Mouse (Mus musculus) layer of hippocampus, adult 18-20 months (tissue): ENCODE results near the gene Gde1. TPM values are rescaled to one million over a fixed set of nuclear protein-coding genes. Genes with fewer than 3 reads are reported as not detected.

Source experiments
- DNase-seq, 2 experiments: peaks; one replicate each; pipeline ENCODE4 v3.0.0; 2022; ENCODE audit warnings: low spot score in 2 of 2
- long read RNA-seq: library from polyadenylated mRNA; stranded (forward); transcript quantifications from one replicate; pipeline ENCODE4 v2.0.0, GENCODE M21; 2021
- total RNA-seq, 2 experiments: library from RNA; stranded (reverse); gene quantifications; 2 replicates each; pipeline ENCODE4 v1.2.3; 2021

Gde1 gene
- 100 to 1,000 TPM; 198 TPM for total RNA-seq
- long read RNA-seq, transcript Gde1-201 (6 exons, 1,582 nt), result major isoform, 194 of 228 reads
- long read RNA-seq, partial matches to known transcripts, result 0 of 228 reads
- long read RNA-seq, other reads (novel, unspliced or antisense), result 34 of 228 reads

DNA sequence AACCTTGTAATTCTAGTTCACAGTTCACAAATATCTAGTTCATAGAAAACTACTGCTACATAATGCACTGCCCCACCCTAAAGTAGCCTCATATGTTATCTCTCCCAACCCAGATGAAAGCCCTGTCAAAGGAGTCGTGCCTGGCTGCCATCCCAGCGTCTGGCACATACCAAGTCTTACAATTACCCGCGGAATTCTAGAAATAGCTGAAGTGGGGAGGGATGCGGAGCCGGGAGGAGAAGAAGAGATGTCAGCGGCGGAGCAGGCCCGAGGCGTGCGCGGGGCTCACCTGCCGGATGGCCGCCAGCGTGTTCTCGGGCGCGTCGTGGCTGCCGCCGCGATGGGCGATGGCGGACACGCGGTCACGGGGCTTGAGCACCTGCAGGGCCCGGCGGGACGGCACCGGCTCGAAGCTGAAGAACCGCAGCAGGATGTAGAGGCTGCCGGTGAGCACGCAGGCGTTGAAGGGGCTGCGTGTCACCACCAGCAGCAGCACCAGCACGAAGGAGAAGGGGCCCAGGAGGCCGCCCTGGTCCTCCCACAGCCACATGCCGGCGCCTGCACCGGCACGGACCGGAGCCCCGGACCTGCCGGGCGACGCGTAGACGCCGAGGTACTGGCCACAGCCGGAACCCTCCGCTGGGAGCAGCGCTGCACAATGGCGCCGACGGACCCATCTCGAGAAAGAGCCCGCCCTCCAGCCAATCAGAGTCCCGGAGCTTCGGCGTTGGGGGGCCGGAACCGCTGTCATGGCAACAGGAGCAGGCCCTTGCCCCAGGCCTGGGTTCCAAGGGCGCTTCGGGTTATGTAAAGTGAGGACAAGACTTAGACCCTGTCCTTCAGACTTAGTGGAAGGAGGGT lies at the start of gene Gde1:
Gene Gde1 (minus strand): TSS at position 678 of the 861 bp plus-strand sequence.
- DNase-seq, result peak; percentile 89 to 94

DNA sequence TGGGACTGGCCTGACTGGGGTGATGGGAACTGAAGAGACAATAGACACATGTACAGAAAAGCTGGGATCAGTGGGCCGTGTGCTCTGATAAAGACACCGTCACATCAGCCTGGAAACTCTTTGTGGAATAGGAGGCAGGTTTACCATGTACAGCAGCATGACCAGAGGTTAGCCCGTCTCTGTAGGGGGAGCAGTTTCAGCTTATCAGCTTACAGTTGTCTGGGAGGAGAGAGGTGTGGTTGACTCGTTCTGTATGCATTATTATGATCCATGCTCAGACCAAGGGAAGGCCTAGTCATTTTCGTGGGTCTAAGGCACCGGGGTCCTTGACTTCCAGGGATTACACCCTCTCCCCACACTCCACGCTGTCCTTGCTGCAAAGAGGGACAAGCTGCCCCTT lies 46.0 kb upstream of the Gde1 start:
- DNase-seq, result no peak

DNA sequence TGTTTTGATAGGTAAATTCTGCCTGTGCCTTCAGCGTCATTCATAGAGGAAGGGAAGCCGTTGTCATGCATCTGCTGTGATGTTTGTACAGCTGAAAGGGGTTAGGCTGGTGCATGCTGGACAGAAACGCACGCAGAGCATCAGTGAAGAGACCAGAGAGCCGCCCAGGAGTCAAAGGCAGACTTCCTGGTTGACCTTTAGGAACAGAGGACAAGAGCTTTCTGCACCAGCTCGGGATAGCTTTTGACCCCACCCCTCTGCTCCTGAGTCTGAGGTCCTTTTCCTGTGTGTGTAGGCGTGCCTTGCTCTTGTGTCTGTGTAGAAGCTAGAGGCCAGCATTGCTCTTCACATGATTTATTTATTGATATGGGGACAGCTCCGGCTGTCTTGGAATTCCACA lies 44.1 kb upstream of the Gde1 start:
- no peak for DNase-seq

DNA sequence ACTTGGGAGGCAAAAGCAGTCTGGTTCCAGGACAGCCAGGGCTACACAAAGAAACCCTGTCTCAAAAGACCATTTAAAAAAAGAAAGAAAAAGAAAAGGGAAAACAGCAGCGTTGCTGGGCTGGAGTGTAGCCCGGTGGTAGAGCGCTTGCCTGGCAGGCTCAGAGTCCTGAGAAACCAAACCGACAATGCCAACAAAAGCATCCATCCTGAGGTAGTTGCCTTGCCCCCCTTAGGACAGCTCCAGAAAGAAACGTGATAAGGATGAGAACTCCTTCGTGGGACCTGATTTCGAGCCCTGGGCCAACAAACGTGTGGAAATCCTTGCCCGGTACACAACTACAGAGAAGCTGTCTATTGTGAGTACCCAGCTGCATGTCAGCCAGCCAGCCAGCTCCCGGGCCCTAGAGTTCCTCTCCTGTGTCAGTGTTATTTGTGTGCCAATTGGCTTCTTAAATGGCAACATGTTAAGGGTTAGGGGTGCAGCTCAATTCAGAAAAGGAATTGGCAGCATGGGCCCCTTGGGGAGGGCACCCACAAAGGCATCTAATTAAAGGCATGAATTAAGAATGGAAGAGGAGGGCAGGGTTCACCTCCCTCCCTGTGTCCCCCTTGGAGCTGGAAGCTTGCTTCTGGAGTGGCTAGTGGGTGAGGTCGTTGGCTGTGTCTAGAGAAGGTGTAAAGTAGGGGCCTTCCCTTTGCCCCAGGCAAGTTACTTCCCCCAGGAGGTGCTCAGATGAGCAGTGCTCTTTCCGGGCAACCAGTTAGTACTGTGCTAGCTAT lies 42.5 kb upstream of the Gde1 start:
- peak in 1 of 2 experiments; percentile 55 for DNase-seq

DNA sequence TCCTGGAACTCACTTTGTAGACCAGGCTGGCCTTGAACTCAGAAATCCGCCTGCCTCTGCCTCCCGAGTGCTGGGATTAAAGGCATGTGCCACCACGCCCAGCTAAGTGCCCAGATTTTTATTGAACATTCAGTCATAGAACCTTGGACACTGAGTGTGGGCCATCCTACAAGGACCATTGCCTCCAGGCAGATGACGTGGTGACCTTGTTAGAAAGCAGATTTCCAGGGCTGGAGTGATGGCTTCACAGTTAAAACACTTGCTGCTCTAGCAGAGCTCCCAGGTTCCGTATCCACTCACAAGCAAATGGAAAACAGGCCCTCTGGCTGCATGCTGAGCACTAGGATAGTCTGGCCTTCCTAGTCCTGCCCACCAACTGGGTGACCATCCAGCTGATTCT lies 39.2 kb upstream of the Gde1 start:
- DNase-seq, result no peak

DNA sequence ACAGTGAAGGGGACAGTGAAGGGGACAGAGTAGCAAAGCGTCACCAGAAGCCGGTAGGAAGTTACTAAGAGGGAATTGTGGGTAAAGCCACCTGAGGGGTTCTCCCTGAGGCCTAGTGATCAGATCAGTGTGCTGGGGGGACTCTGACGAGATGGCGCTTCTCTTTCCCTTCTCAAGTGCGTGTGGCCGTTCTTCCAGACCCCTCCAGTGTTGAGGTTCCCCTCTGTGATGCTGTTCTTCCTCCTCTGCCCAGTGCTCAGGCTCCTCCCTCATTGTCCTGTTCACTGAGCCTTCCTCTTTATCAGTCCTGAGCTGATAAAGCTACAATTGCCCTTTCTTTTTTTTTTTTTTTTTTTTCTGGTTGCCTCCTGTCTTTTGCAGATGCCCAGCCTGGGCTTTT lies 36.7 kb upstream of the Gde1 start:
- DNase-seq, result no peak

DNA sequence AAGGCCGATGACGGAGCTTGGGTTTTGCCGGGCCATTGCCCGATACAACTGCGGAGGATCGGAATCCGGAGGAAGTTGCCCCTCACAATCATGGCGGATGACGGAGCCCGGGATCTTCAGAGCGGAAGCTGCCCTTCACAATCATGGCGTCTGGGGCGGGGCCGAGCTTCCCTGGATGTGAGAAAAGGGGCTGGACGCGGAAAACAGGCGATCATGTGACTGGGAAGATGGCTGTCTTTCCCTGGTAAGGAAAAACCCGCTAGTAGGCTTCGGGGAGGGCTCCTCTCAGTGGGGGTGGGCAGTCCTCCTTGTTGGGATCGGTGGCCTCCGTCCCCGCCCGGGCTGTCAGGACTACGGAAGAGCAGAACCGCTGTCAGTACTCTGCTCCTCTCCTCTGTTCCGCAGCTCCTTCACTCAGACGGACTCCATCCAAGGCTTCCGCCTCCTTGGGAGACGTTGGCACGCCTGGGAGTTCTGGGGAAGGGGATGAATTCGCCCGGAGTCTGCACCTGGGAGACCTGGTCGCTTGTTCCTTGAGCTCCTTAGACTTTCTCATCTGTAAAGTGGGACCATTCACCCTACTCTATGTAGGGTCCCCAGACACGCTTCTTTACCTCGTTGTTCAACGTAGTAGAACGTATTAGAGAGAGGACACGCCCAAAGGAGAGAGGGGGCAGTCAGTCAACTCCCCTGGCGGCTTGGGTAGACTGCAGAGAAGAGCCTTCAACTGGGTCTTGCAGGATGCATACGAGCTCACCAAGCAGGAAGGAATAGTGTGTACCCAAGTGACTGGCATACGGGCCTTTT lies 35.2 kb upstream of the Gde1 start:
- DNase-seq, result peak; percentile 92 to 96

DNA sequence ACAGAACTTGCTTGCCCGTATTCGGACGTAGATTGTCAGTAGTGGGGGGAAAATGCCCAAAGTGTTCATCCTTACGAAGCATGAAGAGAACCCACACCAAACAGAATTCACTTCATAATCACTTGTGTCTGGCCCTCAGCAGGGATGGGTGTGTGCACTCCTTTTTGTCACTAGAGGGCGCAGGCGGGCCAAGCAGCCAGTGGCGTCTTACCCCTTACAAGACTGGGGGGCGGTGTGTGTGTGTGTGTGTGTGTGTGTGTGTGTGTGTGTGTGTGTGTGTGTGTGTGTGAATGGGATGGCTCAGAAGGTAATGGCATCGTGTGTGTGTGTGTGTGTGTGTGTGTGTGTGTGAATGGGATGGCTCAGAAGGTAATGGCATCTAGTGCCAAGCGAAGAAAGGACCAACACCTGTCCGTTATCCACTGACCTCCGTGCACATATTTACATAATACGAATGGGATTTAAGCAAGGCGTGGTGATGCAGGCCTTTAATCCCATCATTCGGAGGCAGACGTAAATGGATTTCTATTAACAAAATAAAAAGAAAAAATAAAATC lies 34.5 kb upstream of the Gde1 start, which contains the start of gene Vps35l:
Gene Vps35l (plus strand): TSS at position 252 of the 557 bp plus-strand sequence.
- peak; percentile 66 to 88 for DNase-seq

DNA sequence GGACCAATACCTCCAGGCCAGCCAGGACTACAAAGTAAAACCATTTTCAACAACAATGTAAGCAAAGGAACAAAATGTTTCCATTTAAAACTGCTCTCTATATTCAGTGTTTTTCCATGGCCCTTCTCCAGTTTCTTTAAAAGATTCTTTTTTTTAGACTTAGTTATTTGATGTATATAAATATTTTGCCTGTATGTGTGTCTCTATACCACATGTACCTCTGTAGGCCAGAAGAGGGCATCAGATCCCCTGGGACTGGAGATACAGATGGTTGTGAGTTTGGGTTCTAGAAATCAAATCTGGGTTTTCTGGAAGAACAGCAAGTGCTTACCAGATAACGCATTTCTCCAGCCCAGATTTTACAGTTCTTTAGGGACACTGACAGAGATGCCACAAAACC lies 33.2 kb upstream of the Gde1 start:
- peak in 1 of 2 experiments; percentile 22 for DNase-seq

DNA sequence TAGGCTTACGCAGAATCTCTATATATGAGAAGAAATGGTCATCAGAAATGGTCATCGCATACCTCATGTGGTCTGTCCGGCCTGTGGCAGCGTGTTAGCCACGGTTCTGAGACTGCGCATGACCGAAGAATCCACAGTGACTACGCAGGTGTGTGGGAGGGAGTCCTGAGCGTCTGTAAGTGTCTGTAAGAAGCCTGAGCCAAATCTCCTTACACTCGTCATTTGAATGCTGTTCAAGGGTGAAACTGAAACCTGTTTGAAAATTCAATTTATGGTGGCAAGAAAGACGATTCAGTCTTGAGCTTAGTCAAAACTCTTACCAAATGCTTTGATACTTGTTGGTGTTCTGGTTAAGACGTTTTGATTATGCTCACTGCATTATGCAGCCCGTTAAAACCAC lies 27.6 kb upstream of the Gde1 start:
- DNase-seq, result no peak

DNA sequence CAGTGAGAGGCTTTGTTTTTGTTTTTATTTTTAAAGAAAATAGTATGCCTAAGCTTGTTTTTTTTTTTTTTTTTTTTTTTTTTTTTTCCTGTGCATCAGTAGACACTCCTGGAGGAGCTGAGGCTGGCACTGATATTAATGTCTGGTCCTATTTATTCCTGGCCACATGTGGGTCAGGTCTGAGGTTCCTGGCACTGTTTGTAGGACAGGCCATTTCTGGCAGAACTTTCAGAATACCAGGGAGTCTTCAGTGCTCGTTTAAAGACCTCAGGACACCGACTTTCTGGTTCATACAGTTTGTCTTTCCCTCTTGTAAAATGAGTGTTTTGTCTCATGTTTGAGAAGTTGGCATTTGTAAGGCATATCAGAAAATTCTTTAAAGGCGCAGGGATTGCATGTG lies 26.2 kb upstream of the Gde1 start:
- DNase-seq, result no peak

DNA sequence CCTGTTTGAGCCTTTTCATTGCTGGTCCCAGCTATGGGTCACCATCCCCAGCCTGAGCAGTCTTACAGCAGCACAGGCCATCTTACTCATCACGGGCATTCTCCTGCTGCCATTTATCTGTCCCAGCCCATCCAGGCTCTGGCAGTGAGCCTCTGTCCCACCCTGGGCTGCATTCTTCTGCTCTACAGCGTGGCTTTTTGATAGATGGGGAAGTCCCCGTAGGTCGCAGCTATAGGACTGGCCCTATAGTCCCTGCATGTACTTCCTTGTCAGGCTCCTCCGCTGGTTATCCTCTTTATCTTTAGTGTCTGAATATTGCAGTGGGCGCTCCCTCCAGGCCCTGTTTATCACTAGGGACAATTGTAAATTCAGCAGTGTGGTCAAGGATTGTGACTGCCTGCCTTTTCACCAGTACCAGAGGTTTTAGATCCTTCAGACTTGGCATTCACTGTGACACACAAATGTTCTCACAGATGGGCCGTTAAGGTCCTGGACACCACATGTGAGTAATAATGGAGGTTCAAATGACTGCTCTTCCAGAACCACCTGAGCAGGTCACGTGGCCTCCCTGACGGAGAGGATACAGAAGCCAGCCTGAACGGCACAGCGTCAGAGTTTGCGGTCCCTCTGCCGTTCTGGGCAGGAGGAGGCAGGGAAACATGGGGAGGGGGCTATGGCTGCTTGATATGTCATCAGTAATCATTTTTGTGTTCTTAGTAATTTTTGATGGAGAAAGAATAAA lies 23.4 kb upstream of the Gde1 start:
- DNase-seq, result no peak

DNA sequence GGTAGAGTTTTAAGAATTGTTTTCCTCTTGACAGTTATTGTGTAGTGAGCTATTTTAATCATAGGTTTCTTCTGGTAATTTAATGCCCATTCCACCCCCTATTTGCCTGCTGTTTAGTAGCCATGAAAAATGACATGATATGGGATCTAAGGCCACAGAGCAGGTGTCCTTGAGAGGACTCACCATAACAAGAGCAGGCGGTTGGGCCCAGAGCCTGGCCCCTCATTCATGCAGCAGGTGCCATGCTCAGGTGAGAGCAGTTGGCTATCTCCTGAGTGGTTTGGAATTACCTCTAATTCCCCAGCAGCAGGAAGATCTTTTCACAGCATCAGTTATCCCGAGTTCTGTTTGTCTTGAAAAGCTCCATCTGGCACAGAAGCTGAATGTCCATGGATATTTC lies 19.9 kb upstream of the Gde1 start:
- no peak for DNase-seq

DNA sequence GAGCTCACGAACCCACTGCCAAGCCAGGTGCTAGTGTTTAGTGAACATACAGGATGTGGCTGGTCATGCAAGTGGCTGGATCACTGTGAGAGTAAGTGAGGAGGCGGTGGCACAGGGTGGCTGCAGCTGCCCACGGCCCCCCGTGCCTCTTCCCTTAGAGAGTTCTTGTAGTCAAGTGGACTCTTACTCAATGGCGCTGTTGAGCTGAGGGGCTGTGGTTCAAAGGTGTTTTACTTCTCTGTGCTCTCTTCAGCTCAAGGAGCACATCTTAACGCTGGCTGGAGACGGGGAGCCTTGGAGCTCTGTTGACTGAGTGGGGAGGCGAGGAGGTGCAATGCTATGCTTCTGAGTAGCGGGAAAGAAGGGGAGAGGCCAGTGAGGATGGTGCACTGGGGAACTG lies 18.3 kb upstream of the Gde1 start:
- DNase-seq, result no peak

DNA sequence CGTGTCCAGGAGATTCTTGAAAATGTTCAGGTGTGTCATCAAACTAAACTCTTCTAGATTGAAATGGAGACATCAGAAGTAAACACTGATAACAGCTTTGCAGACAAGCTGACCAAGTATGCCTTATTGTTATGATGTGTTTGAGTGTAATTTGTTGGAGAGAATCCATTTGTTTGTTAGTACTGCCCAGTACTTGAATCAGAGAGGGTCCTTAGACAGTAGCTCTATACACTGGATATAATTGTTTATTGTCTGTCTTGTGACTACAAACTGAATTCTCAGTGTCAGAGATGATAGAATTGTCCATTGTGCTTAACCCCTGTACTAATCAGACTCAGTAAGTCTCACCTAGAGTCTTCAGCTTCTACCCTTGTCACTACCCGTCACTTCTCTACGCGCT lies 12.5 kb upstream of the Gde1 start:
- no peak for DNase-seq

DNA sequence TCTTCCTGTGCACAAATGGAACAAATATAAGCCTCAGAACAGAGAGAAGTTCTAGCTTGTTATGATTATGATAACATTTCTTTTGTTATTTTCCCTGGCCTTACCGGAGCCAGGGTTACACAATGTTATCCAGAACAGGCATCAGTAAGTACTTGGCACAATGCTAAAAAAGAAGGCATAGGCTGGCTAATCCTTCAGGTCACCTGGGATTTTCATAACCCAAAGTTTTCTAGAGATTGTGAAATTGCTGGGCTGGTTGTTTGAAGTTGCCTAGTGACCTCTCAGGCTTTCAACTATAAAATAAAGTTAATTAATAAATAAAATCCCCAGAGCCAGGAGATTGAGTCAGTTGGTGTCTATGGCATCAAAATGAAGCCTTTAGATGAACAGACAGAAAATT lies 9.3 kb upstream of the Gde1 start:
- DNase-seq, result no peak

DNA sequence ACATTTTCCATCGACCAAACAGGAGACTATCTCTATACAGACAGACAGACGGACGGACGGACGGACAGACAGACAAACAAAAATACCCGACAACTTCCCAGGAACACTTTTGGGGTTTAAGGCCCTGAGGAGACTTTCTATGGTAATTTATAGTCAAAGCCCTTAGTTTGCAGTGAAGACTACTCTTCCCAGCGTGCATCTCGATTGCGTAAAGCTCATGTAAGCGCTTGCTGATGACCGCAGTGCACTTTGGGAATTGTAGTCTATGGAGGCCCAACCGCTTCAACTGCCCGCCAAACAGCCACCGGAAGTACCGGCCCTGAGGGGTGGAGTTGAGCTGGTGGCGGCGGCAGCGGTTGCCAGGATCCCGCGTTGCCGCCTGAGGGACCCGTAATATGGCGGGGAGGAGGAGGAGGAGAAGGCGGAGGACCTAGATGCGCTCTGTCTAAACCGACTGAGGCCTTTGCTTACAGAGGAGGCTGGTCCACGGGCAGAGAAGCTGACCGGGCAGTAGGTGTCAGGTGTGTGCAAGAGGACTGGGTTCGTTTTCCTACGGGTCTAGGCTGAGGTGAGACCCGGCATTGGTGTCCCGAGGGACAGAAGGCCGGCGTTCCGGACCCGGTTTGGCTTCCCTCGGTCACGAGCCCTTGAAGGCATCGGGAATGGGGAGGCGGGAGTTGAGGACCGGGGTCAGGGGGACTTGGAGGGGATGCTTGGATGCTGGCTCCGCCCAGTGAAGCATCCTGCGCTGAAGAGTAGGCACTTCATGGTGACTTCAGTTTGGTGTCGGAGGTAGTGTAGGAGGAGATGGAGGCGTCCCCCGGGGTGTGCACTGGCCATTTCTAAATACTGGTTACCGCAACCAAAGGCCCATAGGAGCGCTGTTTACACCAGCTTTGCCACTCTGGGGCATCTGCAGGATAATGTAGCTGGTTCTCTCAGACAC lies 6.9 kb upstream of the Gde1 start, which contains the start of gene Ccp110:
Gene Ccp110 (plus strand): TSS at position 325 of the 946 bp plus-strand sequence.
- DNase-seq, result peak; percentile 96 to 97

DNA sequence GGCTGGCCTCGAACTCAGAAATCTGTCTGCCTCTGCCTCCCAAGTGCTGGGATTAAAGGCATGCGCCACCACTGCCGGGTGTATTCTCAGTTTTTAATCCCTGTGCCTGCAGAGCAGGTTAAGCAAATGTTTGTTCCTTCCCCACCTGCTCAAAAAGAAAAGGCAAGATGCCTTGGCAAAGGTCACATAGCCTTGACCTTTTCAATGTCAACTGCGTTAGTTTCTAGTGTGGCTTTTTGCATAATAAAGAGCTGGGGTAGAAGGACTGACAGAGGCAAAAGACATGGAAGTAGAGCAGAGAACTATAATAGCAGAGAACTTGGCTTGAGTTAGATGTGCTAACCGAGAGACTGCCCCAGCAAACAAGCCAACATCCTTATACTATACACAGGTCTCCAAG lies 5.2 kb upstream of the Gde1 start:
- DNase-seq, result no peak

DNA sequence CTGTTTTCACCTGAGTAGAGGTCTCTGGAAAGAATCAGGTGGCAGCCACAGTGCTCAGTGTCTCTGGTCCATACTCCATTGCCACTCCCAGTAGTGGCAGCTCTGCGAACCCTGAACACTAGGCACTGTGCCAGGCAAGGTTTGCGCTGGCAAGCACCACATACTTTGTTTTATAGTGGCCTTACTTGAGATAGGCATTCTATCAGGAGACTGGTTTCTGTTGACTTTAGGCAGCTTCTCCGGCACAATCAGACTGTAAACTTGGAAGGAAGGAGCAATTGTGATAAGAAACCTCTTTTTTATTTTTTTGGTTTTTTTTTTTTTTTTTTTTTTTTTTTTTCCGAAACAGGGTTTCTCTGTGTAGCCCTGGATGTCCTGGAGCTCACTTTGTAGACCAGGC lies 2.4 kb upstream of the Gde1 start:
- DNase-seq, result no peak
